Mouse (Mus musculus) erythroblast, embryonic 14.5 days (primary cell): Measurements from ENCODE around the gene Anapc11.

Experiments
- GATA1 ChIP-seq: IDR thresholded peaks from 2 replicates; pipeline ENCODE4 v1.6.1; 2012; ENCODE audit warnings: low read length, inconsistent platforms, mixed read lengths
- TAL1 ChIP-seq: IDR thresholded peaks from 3 replicates; pipeline ENCODE4 v1.6.1; 2012; ENCODE audit warnings: low read length, inconsistent platforms, mixed read lengths

DNA sequence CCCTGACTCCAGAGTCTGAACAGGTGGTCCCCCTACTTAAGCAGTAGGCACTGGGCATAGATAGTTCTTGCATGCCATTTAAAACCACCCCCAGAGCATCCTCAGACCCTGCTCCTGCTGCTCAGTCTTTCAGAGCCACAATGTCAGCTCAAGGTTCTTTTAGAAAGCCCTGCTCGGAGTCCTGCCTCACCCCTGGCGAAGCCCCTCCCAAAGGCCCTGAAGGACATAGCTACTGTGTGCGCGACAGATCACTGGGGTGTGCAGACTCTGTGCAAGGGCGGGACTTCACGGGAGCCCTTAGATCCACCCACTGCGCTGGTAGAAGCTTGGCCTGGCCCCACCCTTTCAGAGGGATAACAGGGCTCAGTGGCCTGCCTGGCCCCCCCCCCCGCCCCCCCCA lies 11.0 kb downstream of the Anapc11 start:
- TF ChIP-seq GATA1: no peak
- no peak for TF ChIP-seq TAL1
